Mouse (Mus musculus) heart, embryonic 16.5 days (tissue): ENCODE measurements around the gene Rogdi. TPM values are rescaled to one million over a fixed set of nuclear protein-coding genes. Genes with fewer than 3 reads are reported as not detected.

ENCODE experiments used
- ATAC-seq: fragments of 200-750 bp; cut with Nextera tagmentation; replicated peaks from 2 replicates; pipeline ENCODE4 v1.8.0; 2017; ENCODE audit warnings: moderate number of reproducible peaks; ENCODE audit not compliant: insufficient read depth, low FRiP score; ENCODE audit errors: extremely low read depth
- H3K27ac ChIP-seq: fragments of 300-500 bp; sonication (generic); 2 replicates; pipeline ENCODE4 v1.5.1; 2014; ENCODE audit warnings: mild to moderate bottlenecking, low read length, control low read depth, moderate library complexity
- H3K27me3 ChIP-seq: fragments of 300-500 bp; sonication (generic); 2 replicates; pipeline ENCODE4 v1.6.1; 2014; ENCODE audit warnings: low read length, mixed read lengths; ENCODE audit not compliant: control insufficient read depth, insufficient read depth
- H3K36me3 ChIP-seq: fragments of 300-500 bp; sonication (generic); 2 replicates; pipeline ENCODE4 v1.6.1; 2014; ENCODE audit not compliant: control insufficient read depth, insufficient read depth
- H3K4me1 ChIP-seq: fragments of 300-500 bp; sonication (generic); 2 replicates; pipeline ENCODE4 v1.6.1; 2014; ENCODE audit warnings: low read length, mixed read lengths; ENCODE audit not compliant: control insufficient read depth, insufficient read depth
- H3K4me2 ChIP-seq: fragments of 300-500 bp; sonication (generic); 2 replicates; pipeline ENCODE4 v1.6.1; 2014; ENCODE audit warnings: low read depth, mild to moderate bottlenecking, control low read depth, low read length
- H3K4me3 ChIP-seq: fragments of 300-500 bp; sonication (generic); 2 replicates; pipeline ENCODE4 v1.5.1; 2014; ENCODE audit warnings: mild to moderate bottlenecking, control low read depth, low read length
- H3K9ac ChIP-seq: fragments of 300-500 bp; sonication (generic); 2 replicates; pipeline ENCODE4 v1.6.1; 2014; ENCODE audit warnings: low read length, control low read depth
- H3K9me3 ChIP-seq: fragments of 300-500 bp; sonication (generic); replicated peaks from 2 replicates; pipeline ENCODE4 v1.6.1; 2016; ENCODE audit warnings: low read length; ENCODE audit not compliant: control insufficient read depth
- WGBS: fragments of 180-500 bp; shearing (Covaris S2); extraction: QIAGEN DNeasy Blood & Tissue Kit; methylation state at CpG from one replicate; pipeline ENCODE4 v1.1.7; 2014; 5-methylcytosine and 5-hydroxymethylcytosine counted together
- polyA plus RNA-seq: library from polyadenylated mRNA; unstranded; fragments of >200 nt; fragmentation: Nextera tagmentation; extraction: Ambion mirVana; gene quantifications from 2 replicates; pipeline ENCODE4 v1.2.1, GENCODE M21; 2015

The Rogdi gene
- polyA plus RNA-seq, 1 experiment from 2014 or later = 55.1 TPM

DNA sequence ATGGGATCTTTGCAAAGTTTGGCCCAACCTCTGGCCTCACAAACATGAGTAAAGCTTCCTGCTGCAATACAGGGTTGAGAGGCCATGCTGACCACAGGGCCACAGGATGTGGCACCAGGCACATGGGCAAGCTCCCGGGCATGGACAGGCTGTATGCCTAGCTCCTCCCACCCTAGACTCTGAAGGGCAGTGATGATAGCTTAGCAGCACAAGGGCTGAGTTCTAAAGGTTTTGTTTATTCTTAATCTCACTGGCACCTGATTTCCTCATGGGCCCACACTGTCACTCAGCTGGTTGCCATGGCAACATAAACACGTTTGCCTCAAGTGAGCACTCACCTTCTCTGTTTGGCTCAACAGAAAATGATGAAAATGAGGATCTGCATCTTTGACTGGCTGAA lies 16.5 kb upstream of the Rogdi start:
- Histone ChIP-seq H3K27me3 (no peaks in the 10 kb centered on the region), H3K4me3 (no peak overlapping the region), H3K9me3 (no peaks in the 10 kb centered on the region), H3K4me2 (no peak overlapping the region), H3K27ac (no peak overlapping the region), H3K9ac (no peak overlapping the region), H3K4me1 (no peaks in the 10 kb centered on the region), H3K36me3 (peaks cover 82% of the 10 kb centered on the region)
- ATAC-seq = no peak
- WGBS = 61% methylated on average over 2 of the region's 2 CpGs

DNA sequence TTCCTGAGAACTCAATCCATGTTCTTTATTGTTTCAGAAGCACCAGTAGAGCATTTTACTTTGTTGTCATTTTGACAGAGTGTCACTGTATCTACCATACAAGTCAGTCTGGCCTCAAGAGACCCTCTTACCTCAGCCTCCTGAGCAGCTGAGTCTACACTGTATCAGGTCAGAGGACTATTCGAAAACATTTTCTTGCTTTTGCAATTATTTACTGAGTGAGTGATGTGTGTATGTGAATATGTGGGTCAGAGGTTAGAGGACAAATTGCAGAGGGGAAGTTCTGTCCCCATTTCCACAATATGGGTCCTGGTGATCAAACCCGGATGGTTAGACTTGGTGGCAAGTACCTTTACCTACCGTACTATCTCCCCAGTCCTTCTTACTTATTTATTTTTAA lies 10.7 kb upstream of the Rogdi start:
- no peak overlapping the region for H3K27ac ChIP-seq
- WGBS = 92% methylated on average over 3 of the region's 3 CpGs
- ATAC-seq = no peak

DNA sequence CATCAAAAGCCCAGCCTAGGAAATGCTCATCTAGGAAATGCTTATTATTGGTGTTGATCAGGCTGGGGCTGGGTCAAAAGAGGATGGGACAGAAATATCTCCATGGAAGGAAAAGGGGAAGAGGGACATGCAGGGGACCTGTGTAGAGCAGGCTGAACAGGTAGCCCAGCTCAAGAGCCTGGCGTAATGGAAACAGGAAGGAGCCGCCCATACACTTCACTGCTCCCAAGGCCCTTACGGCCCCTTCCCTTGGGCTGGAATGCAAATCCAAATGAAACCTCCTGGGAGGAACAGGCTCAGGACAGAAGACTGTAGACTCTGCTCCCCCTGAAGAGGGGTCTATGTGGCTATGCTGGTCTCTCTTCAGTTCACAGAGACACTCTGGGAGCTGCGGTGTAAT lies 1.2 kb upstream of the Rogdi start:
- Histone ChIP-seq H3K4me3 (no peak overlapping the region), H3K36me3 (peaks cover 48% of the 10 kb centered on the region), H3K27me3 (no peaks in the 10 kb centered on the region), H3K27ac (no peak overlapping the region), H3K9ac (no peak overlapping the region), H3K4me1 (peaks cover 6% of the 10 kb centered on the region), H3K4me2 (no peak overlapping the region), H3K9me3 (no peaks in the 10 kb centered on the region)
- 87% methylated on average over 4 of the region's 4 CpGs for whole genome bisulfite sequencing
- no peak for ATAC-seq

More for the DNA sequence above, 10.7 kb upstream of the Rogdi start:
- Histone ChIP-seq H3K36me3 (peaks cover 78% of the 10 kb centered on the region), H3K4me3 (no peak overlapping the region), H3K9ac (no peak overlapping the region), H3K4me2 (no peak overlapping the region), H3K9me3 (no peaks in the 10 kb centered on the region), H3K27me3 (no peaks in the 10 kb centered on the region), H3K4me1 (no peaks in the 10 kb centered on the region)

DNA sequence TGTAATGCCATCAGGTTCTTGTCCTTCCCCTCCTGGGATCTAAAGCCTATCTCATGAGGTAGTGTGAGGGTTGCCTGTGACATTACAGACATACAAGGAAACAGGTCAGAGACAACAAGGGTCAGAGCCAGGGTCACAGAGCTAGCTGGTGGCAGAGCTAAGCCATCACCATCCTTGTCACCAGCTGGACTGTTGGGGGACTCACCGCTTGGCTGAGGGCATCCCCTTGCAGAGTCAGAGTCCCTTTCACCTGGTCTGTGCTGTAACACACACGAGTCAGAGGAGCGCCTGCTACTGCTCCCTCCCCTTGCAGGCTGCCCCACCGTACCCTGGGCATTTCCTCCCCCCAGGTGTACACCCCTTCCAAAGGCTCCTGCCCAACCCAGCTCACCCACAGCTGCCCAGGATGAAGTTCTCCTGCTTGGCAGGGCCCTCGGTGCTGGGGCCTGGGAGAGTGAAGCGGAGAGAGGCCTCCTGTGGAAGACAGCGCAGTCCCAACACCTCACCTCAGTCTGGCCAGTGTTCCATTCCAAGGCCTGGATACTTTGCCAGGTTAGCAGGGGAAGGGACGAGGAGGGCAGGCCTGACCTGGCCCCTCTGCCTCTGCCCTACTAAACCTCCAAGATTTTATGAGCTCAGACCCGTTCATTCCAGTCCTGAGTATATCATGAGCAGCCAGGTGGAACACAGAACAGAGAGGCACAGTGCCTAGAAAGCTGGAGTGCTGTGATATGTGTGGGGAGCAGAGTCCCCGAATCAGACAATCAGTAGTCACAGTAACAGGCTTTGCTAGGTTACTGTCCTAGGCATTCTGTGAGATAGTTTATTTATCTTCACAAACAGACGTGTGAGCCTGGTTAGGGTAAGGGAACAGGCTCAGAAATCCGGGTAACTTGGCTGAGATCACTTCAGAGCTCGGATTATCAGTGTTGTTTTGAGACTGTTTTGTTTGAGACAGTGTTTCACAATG lies 1.0 kb downstream of the Rogdi start:
- Histone ChIP-seq H3K27ac (no peak overlapping the region), H3K4me2 (peak overlapping the region; percentile 95), H3K27me3 (no peaks in the 10 kb centered on the region), H3K4me3 (peak overlapping the region; percentile 78), H3K9ac (peak overlapping the region; percentile 79), H3K36me3 (peaks cover 25% of the 10 kb centered on the region), H3K9me3 (no peaks in the 10 kb centered on the region), H3K4me1 (peaks cover 6% of the 10 kb centered on the region)
- 47% methylated on average over 13 of the region's 13 CpGs for WGBS
- no peak for ATAC-seq

DNA sequence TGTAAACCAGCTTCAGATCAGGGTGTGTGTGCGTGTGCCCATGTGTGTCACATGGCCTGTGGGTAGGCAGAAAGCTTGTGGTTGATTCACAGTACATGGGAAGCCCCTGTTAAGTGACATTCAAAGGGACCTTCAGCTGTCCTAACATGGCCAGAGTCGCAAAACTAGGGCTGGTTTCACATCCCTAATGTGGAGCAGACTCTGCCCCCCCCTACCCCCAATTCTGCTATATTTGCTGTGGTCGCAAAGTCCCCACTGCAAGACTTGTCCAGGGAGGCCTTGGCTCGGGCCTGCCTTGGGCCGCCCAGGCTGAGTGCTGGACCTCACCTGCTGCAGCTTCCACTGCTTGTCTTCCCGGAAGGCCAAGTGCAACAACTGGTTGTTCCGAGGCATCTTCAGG lies 2.1 kb downstream of the Rogdi start:
- H3K4me3 ChIP-seq = no peak overlapping the region
- no peak overlapping the region for H3K9ac ChIP-seq
- no peaks in the 10 kb centered on the region for H3K9me3 ChIP-seq
- WGBS = 81% methylated on average over 7 of the region's 7 CpGs
- H3K27me3 ChIP-seq = no peaks in the 10 kb centered on the region
- peaks cover 11% of the 10 kb centered on the region for H3K4me1 ChIP-seq
- no peak for ATAC-seq
- H3K36me3 ChIP-seq = peaks cover 18% of the 10 kb centered on the region
- H3K27ac ChIP-seq = no peak overlapping the region
- H3K4me2 ChIP-seq = no peak overlapping the region

DNA sequence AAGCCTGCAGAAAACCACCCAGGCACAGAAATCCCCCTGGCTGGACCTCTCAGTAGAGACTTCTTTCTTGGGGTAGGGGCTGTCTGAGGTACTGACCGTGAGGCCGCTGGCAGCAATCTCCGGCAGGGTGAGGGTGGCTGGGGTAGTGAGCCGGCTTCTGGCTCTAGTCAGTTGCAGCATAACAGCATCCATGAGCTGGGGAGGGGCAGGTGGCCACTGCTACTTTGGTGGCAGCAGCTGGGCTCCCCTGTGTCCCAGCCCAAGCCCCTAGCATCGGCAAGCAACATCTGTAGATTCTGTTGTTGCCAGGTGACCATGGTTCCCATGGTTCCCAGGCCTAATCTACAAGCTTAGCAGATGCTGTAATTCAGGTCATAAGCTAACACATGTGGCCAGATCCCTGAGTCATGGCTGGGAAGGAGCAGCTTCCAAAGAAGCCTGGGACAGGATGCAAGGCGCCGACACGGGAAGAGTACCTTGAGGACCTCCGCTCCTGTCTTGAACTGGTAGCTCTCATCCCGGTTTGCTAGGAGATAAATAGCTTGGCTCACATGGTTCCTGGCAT lies 2.9 kb downstream of the Rogdi start:
- Histone ChIP-seq H3K4me2 (no peak overlapping the region), H3K4me3 (no peak overlapping the region), H3K9ac (no peak overlapping the region), H3K27ac (no peak overlapping the region), H3K4me1 (peaks cover 11% of the 10 kb centered on the region), H3K27me3 (no peaks in the 10 kb centered on the region), H3K9me3 (no peaks in the 10 kb centered on the region), H3K36me3 (peaks cover 9% of the 10 kb centered on the region)
- 92% methylated on average over 10 of the region's 10 CpGs for WGBS
- no peak for ATAC-seq

DNA sequence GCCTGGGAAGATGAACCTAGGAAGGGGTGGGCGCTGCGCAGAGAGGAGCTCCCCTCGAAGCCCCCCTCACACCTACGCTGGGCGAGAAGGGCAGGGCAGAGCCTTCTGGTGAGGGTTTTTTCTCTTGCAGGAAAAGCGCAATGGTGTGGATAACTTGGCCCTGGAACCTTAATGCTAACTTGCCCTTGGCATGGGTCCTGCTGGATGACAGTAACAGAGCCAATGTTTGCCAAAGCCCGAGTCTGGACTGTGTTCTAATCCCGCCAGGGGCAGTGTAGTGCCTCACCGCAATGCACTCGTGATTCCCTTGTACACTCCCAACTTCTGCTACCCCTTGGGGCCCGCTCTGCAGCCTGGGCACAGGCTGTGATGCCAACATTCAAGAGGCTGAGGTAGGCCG lies 5.3 kb downstream of the Rogdi start:
- H3K9me3 ChIP-seq = no peaks in the 10 kb centered on the region
- 85% methylated on average over 12 of the region's 12 CpGs for WGBS
- H3K9ac ChIP-seq = no peak overlapping the region
- no peak overlapping the region for H3K27ac ChIP-seq
- no peaks in the 10 kb centered on the region for H3K27me3 ChIP-seq
- no peak overlapping the region for H3K4me3 ChIP-seq
- ATAC-seq = no peak
- no peaks in the 10 kb centered on the region for H3K36me3 ChIP-seq
- peaks cover 11% of the 10 kb centered on the region for H3K4me1 ChIP-seq
- H3K4me2 ChIP-seq = no peak overlapping the region

DNA sequence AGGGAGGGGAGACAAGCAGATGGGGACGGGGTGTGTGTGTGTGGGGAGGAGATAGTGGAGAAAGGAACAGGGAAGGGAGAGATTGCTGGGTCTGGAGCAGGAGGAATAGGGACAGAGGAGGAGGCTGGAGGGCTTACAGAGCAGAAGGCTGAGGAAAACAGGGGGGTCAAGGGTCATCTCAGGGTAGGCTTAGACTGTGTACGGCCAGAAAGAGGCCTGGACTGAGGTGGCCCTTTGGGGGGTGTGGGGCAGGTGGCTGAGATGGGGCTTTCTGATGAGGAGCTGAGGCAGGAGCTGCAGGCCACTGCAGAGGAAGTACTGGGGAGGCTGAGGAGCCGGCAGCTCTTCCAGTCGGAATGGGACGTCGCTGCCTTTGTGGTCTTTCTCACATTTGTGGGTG lies 5.9 kb downstream of the Rogdi start:
- Histone ChIP-seq H3K9me3 (no peaks in the 10 kb centered on the region), H3K36me3 (no peaks in the 10 kb centered on the region), H3K4me2 (peak overlapping the region; percentile 8; the same call in 1 of the 2 replicates), H3K27me3 (no peaks in the 10 kb centered on the region), H3K9ac (no peak overlapping the region; the same call in 1 of the 2 replicates), H3K27ac (no peak overlapping the region), H3K4me3 (no peak overlapping the region), H3K4me1 (peaks cover 9% of the 10 kb centered on the region)
- 56% methylated on average over 6 of the region's 6 CpGs for WGBS
- ATAC-seq = no peak

DNA sequence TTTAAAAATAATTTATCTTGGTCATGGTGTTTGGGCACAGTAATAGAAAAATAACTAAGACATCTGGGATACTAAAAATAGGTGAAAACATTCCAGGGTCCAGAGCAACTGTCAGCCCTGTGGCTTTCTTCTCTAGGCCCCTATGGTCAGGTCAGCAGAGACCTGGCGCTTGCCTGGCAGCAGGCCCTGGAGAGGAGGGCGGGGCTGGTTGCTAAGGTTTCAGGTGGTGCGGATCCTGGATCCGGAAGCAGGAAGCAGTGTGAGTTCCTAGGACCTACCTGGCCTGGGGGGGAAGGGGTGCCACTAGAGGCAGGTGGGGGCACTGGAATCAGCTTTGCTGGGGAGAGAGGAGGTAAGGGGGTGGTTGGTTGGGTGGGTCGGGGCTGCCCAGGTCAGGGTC lies 6.3 kb downstream of the Rogdi start, which contains the start of gene Smim22:
Gene Smim22 (plus strand): TSS at position 222 of the 400 bp plus-strand sequence.
- Histone ChIP-seq H3K9ac (no peak within 1 kb of the TSS; the same call in 1 of the 2 replicates), H3K36me3 (no peaks in the 10 kb centered on the region), H3K4me1 (peaks cover 5% of the 10 kb centered on the region; the same call in 1 of the 2 replicates), H3K4me2 (peak within 1 kb of the TSS; percentile 8; the same call in 1 of the 2 replicates), H3K27me3 (no peaks in the 10 kb centered on the region), H3K27ac (no peak within 1 kb of the TSS), H3K4me3 (no peak within 1 kb of the TSS), H3K9me3 (no peaks in the 10 kb centered on the region)
- WGBS = 53% methylated on average over 5 of the region's 5 CpGs
- 0 out of 2 replicates have a peak, but pooled peaks have one; percentile 30 for ATAC-seq
